Mouse (Mus musculus): ENCODE results near the gene Tfeb.

Gene Tfeb

GRCm38 (mm10) chr17:47711883-47712282 lies 24.9 kb upstream of the Tfeb start:
- no peak for DNase-seq (ENCODE audit: low read depth, low spot score)

DNA sequence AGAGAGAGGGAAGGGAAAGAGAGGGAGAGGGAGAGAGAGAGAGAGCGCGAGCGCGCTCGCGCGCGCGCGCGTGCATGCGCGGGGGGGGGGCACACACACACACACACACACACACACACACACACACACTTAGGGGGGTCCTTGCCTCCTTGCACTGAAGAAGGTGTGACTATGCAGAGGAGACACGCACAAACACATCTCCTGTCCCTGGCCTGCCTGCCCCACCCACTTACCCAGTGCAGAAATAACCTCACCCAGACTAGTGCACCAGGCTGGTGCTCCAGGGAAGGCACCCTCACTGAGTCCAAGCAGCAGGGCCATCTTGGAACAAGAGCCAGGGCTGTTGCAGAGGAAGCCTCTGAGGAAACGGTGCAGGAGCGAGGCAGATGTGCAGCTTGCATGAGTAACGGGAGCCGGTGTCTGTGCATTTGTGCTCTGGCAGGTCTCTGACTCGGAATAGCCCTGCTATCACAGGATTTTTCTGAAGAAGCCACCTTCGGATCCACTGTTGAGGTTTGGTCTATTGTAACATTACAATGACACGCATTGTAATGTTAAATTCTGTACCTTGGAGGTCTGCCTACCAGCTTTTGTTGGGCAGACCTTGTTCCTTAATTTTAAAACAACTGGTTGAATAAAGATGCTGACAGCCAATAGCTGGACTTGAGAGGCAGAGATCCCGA lies 23.8 kb upstream of the Tfeb start:
- DNase-seq (ENCODE audit: low read depth, low spot score) = peak; percentile 95

- DNase-seq (ENCODE audit: low read depth, low spot score) = no peak
Observed at GRCm38 (mm10) chr17:47715037-47715436, 21.8 kb upstream of the Tfeb start.

GRCm38 (mm10) chr17:47721183-47721582 lies 15.6 kb upstream of the Tfeb start:
- no peak for DNase-seq (ENCODE audit: low read depth, low spot score)

DNA sequence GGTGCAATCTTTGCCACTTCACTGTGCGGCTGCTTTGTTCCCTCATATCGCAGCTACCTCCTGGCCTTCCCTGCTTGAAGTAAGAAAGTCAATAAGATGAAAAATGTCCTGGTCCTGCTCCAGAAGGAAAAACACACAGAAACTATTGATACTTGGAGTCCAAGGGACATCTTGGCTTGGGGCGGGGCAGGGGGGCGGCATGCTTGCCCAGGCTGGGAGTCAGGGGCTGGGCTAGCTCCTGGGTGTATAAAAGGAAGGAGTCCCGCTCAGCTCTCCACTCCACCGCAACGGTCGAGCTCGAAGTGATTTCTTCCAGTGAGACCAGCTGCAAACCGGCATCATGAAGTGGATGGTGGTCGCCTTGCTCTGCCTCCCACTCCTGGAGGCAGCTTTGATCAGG lies 10.3 kb upstream of the Tfeb start, which contains the start of gene Pgc:
Gene Pgc (plus strand): TSS at position 277 of the 400 bp plus-strand sequence.
- DNase-seq (ENCODE audit: low read depth, low spot score) = no peak

DNA sequence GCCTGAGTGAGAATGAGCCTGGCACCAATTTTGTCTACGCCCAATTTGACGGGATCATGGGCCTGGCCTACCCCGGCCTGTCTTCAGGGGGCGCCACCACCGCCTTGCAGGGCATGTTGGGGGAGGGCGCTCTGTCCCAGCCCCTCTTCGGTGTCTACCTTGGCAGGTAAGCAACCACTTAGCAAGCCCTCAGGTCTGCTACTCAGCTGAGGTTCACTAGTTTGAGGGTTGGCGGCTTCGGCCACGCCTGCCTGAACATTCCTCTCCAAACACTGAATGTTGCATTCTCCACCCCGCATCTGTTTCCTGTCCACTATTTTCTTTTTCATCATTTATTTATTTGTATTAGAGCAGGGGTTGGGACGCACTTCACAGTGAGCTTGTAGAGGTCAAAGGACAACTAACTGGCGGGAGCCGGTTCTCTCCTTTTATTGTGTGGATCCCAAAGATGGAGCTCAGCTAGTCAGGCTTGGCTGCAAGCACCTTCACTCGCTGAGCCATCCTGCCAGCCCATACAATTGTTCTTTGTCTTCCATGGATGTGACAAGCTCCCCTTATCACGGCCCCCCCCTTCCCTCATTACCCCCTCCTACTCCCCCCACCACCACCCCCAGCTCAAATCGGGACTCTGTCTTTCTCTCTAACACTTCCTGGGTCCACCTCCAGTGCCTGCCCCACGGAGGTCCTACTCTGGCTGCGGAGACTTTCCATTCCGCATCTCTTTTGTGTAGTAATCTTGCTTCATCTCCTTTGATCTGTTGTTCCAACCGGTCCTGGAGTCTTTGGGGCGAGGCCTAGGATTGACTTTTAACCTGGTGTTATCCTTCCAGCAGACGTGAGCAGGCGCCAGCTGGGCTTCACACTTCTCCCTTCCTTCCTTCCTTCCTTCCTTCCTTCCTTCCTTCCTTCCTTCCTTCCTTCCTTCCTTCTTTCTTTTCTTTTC lies 5.9 kb upstream of the Tfeb start:
- peak; percentile 61 for DNase-seq (ENCODE audit: low read depth, low spot score)

DNA sequence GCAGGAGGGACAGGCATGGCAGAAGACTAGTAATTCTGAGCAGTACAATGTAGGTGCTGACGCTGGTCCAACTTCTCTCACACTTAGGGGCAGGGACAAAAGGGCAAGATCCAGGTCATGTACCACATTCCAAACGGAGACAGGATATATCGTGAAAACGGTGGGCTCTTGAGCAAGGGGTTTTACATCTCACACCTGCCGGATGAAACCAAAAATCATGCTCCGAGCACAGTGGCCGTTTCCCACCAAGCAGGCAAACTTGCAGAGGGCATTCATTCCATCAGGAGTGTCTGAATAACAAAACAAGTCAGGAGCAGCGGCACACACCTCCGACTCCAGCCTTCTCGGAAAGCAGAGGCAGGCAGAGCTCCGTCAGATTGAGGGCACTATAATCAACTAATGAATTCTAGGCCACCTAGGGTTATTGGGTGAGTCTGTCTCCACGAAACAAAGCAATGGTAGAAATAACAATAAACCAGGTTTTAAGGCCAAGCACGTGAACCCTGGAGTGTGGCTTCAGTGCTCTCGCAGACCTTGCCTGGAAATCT lies 1.2 kb upstream of the Tfeb start:
- DNase-seq (ENCODE audit: low read depth, low spot score) = peak; percentile 68

DNA sequence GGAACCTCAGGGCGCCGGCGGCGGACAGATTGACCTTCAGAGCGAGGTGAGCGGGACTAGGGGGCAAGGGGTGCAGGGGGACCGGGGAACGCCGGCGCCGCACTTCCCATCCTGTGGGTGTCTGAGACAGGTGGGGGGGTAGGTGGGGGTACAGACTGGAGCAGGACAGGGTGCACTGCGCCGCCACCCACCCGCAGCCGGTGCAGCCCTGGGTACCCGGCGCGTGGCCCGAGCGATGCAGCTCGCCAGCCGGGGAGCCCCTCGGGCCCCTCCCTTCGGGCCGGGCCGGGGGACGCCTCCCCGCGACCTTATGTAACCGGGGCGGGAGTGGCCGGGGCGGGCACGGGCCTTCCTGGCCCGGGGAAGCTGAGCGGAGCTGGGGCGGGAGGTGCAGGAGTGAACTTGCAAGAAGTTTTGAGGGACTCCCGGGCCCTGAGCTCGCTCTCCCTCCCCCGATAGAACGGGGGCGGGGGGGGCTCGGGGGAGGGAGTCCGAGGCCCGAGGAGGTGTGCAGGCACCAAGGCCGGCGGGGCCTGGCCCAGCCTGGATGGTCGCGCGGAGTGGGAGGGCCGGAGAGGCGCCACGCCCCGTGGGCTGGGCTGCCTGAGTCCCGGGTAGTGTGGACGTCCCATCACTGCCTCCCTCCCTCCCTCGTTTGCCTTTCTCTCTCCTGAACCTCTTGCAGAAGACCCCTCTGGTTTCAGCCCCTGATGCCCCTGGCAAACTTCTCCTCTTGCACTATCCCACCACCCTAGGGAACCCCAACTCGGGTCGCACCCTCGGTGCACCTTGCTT lies 638 bp downstream of the Tfeb start:
- peak; percentile 89 for DNase-seq (ENCODE audit: low read depth, low spot score)

GRCm38 (mm10) chr17:47738066-47738878 lies 1.4 kb downstream of the Tfeb start:
- DNase-seq (ENCODE audit: low read depth, low spot score) = peak; percentile 96

DNA sequence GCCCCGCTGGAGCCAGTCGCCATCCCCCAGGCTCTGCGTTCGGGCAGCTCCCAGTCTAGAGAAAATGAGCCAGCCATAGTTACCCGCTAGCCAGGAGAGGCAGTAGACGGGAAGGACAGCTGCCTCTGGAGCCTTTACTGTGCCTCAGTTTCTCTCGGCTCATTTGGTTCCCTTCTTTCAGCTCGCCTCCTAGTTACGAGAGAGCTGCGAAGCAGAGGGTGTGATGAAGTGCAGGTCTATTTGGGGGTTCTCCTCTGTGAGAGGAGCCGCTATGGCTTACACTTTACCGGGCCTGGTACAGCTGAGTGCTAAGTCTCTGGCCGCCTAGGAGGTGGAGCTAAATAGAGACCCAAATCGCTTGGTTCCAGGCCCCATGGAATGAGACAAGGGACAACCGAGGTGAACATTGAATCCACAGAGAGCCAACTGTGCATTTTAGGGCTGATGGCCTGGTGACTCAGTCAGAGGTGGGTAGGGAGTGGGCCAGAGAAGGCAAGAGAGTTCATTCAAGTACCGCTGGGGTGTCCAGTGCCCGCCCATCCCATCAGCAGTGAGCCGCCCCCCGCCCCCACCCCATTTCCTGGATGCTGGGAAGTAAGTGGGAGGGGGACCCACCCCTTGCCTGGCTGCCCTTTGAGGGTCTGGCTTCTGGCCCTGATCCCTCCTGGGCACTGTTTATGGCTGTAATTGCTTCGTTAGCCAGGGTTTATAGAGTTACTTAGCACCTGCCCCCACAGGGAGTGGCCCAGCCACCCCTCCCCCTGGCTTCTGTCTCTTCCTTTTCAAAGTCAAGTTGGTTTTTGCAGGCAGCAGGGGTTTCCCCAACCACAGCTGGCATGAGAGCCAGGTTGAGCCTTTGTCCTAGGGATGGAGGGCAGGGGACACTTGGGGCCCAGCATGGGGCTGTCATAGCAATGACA lies 2.3 kb downstream of the Tfeb start:
- DNase-seq (ENCODE audit: low read depth, low spot score) = peak; percentile 88

DNA sequence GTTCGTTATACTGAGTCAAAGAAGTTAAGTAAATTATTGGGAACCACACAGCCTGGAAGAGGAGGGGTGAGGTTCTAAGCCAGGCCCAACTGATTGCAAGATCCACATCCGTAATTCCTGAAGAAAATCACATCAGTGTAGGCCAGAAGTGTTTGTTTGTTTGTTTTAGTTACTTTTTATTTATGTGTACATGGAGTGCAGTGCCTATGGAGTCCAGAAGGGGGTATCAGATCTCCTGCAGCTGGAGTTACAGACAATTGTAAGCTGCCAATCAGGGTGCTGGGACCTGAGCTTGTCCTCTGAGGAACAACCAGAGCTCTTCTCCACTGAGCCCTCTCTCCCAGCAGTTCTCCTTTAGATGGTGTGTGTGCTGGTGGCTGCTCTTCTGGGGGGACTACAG lies 3.4 kb downstream of the Tfeb start:
- peak; percentile 87 for DNase-seq (ENCODE audit: low read depth, low spot score)

DNA sequence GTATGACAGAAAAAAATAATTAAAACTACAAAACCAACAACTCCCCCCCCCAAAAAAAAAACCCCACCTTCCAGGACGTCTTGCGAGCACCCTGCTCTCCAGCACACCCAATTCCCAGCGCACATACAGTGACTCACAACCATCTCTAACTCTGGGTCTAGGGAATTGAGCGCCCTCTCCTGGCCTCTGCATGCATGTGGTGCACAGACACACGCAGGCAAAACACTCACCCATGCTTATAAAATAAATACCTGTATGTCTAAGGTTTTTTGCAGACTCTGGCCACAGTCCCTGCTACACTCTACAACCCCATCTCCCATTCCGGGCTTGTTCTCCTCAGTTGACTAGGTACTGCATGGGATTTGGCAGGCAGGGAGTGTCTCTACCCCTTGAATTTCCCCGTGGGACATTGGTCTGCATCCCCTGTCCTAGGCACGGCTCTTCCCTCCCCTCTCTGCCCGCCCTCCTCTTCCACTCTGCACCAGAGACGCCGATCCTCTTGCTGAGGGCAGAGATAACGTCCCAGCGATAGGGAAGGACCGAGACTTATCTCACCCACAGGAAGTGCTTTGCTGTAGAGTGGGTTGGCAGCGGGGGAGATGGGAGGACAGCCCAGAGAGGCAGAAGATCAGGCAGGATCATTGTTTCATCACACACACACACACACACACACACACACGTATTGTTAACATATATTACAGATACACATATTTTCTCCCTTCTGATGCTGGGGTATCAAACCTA lies 6.3 kb downstream of the Tfeb start:
- peak; percentile 87 for DNase-seq (ENCODE audit: low read depth, low spot score)

GRCm38 (mm10) chr17:47744086-47744485 lies 7.3 kb downstream of the Tfeb start:
- DNase-seq (ENCODE audit: low read depth, low spot score) = peak; percentile 80

GRCm38 (mm10) chr17:47744746-47745368 lies 8.0 kb downstream of the Tfeb start:
- DNase-seq (ENCODE audit: low read depth, low spot score) = peak; percentile 92

GRCm38 (mm10) chr17:47748791-47749553 lies 12.1 kb downstream of the Tfeb start:
- DNase-seq (ENCODE audit: low read depth, low spot score) = no peak

DNA sequence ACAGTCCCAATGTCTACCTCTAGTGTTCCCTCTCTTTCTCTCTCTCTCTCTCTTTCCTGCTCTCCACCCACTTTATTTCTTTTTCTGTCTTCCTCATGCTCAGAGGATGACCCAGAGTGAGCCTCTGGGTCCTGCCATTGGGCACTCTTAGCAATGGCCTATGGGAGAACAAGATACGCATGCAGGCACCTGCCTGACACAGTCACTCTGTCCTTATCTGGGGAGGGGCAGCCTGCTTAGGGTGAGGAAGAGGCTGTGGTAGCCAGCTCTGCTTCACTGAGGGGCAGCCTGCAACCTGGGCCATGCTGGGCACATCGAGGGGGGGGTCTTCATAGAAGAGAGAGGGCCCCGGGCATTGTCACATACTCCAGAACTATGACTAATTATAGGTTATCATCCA lies 12.8 kb downstream of the Tfeb start:
- DNase-seq (ENCODE audit: low read depth, low spot score) = no peak

DNA sequence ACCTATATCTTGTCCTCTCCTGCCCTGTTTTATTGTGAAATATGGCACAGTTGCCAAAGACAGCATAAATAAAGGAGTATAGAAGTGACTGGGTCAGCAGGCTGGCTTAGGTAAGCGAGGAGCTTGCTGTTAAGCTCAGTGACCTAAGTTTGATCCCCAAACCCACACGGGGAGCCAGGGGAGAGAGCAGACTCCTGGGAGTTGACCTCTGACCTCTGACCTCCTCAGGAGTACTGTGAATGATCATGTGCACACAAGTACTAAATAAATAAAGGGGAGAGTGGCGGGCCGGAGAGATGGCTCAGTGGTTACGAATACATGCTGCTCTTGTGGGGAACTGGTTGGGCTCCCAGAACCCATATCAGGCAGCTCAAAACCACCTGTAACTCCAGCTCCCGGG lies 13.3 kb downstream of the Tfeb start:
- DNase-seq (ENCODE audit: low read depth, low spot score) = no peak

DNA sequence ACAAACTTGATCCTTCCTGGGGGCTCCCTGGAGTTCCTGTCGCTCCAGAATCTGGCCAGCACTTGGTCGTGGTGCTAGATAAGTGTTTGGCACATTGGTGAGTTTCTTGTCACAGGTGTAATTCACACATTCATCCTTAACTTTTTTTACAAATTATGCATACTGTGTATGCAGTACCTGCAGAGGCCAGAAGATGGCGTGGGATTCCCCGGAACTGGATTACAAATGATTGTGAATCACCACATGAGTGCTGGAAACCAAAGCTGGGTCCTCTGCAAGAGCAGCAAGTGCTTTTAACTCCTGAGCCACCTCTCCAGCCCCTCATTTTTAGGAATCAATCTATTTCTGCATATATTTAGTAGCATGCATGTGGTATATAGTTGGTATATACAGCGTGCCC lies 15.0 kb downstream of the Tfeb start:
- DNase-seq (ENCODE audit: low read depth, low spot score) = peak; percentile 72
